Mouse (Mus musculus): ENCODE measurements around the gene Nsl1. TPM values are rescaled to one million over a fixed set of nuclear protein-coding genes. Genes with fewer than 3 reads are reported as not detected.
A peak's percentile ranks its signal among the peaks of the same experiment; 100 is the strongest.

Gene Nsl1
- polyA plus RNA-seq, 1 experiment from 2014 or later: 2.4 TPM

DNA sequence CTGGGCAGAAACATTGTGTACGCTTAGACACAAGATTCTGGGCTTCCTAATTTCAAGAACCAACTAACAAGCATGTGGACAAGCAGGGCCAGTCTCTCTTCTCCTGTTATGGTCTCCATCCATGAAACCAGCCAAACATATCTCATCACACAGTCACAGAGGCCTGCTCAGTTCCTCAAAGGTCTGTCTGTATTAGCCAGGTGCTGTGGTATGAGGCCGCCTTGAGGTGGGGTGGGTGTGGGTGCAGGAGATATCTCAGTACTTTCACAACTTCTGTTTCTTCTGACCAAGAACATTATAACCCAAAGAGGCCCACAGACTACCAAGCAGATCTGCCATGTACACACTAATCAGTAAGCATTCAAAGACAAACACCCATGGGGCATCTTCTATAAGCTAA is 17.5 kb upstream of the Nsl1 start:
- H3K4me1 ChIP-seq (ENCODE audit: control insufficient read depth, insufficient read depth, low read length): no peaks in the 10 kb centered on the region
- H3K9me3 ChIP-seq (replicated peaks; ENCODE audit: control insufficient read depth, low read length, poor library complexity, severe bottlenecking): no peaks in the 10 kb centered on the region
- H3K27ac ChIP-seq (ENCODE audit: low read length): no peak overlapping the region
- no peak overlapping the region for H3K4me2 ChIP-seq (ENCODE audit: low read length)
- H3K4me3 ChIP-seq (ENCODE audit: low read depth, low read length): no peak overlapping the region
- H3K9ac ChIP-seq (ENCODE audit: low read depth, low read length): no peak overlapping the region
- no peaks in the 10 kb centered on the region for H3K36me3 ChIP-seq (ENCODE audit: control insufficient read depth, insufficient read depth, low read length)
- ATAC-seq: no peak
- no peaks in the 10 kb centered on the region for H3K27me3 ChIP-seq (ENCODE audit: control insufficient read depth, insufficient read depth, low read depth, low read length)
- 98% methylated on average over 2 of the region's 2 CpGs for WGBS

DNA sequence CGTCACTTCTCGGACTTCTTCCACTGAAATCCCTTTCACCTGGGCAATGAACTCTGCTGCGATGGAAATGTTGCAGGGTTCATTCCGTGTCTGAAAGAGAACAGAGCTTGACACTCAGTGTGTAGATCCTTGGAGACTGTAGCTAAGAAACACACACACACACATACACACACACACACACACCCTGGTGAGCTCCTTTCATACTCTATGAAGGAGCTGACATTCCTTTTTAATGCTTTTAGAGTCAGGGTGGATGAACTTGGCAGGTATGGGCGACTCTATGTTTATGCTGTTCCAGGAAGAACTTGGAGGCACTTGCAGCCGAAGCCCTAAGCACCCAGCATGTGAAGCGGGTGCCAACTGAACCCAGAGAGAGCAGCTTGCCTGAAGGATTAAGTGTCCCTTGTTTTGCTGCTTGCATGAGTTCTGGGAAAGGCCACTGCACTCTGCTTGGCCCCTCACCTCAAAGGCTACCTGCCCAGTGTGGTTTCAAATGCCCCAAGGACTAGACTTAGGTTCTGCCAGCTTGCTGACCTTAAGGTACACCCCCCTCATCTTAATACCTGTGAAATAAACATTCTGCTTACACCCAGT is 16.5 kb upstream of the Nsl1 start:
- H3K4me3 ChIP-seq (ENCODE audit: low read depth, low read length): no peak overlapping the region
- H3K9me3 ChIP-seq (replicated peaks; ENCODE audit: control insufficient read depth, low read length, poor library complexity, severe bottlenecking): no peaks in the 10 kb centered on the region
- H3K4me2 ChIP-seq (ENCODE audit: low read length): no peak overlapping the region
- H3K9ac ChIP-seq (ENCODE audit: low read depth, low read length): no peak overlapping the region
- 65% methylated on average over 7 of the region's 7 CpGs for WGBS
- no peak for ATAC-seq
- no peaks in the 10 kb centered on the region for H3K36me3 ChIP-seq (ENCODE audit: control insufficient read depth, insufficient read depth, low read length)
- H3K27me3 ChIP-seq (ENCODE audit: control insufficient read depth, insufficient read depth, low read depth, low read length): no peaks in the 10 kb centered on the region
- H3K27ac ChIP-seq (ENCODE audit: low read length): no peak overlapping the region
- H3K4me1 ChIP-seq (ENCODE audit: control insufficient read depth, insufficient read depth, low read length): no peaks in the 10 kb centered on the region

DNA sequence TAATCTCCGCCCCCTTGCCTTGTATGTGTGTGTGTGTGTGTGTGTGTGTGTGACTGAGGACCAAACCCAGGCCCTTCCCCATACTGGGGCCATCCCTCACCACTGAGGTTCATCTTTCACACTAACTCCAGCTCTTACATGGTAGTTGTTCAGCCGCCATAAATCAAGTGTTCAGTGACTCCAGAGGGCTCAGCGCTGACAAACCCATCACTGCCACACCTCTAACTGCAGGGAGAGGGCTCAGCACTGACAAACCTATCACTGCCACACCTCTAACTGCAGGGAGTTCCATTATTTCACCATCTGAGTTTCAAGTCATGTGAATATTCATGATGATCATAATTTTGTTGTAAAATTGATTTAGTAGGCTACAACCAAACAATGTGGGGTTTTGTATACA is 9.3 kb upstream of the Nsl1 start:
- H3K36me3 ChIP-seq (ENCODE audit: control insufficient read depth, insufficient read depth, low read length): no peaks in the 10 kb centered on the region
- WGBS: 87% methylated on average over 3 of the region's 3 CpGs
- no peaks in the 10 kb centered on the region for H3K9me3 ChIP-seq (replicated peaks; ENCODE audit: control insufficient read depth, low read length, poor library complexity, severe bottlenecking)
- H3K27me3 ChIP-seq (ENCODE audit: control insufficient read depth, insufficient read depth, low read depth, low read length): no peaks in the 10 kb centered on the region
- no peak overlapping the region for H3K27ac ChIP-seq (ENCODE audit: low read length)
- no peak for ATAC-seq
- no peaks in the 10 kb centered on the region for H3K4me1 ChIP-seq (ENCODE audit: control insufficient read depth, insufficient read depth, low read length)
- H3K9ac ChIP-seq (ENCODE audit: low read depth, low read length): no peak overlapping the region
- no peak overlapping the region for H3K4me2 ChIP-seq (ENCODE audit: low read length)
- H3K4me3 ChIP-seq (ENCODE audit: low read depth, low read length): no peak overlapping the region

DNA sequence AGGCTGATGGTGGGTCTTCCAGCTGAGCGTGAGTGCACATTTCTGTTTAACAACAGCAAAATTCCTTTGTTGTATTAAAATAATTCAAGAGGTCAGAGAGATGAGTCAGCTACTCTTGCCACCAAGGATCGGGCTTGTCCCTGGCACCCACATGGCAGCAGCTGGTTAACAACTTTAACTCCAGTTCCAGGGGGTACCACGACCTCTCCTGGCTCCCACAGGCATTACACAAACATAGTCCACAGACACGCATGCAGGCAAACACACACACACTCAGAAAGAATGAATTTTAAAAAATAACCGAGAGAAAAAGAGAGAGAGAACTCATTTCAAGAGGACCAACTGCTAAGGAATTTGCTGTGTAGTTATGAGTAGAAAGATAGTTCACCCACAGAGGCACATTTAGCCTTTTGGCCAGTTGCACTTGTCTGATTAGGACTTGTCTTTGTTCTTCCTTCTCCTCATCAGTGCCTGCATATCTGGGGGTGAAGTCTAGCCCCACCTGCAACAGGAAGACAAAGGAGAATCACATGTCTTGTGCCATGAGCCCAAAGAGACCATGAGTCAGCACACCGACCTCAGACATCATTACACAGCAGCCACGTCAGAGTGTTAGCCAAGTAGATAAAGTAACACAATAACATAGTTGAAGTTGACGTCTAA is 7.8 kb upstream of the Nsl1 start:
- Histone ChIP-seq H3K4me3 (ENCODE audit: low read depth, low read length) (no peak overlapping the region), H3K27ac (ENCODE audit: low read length) (no peak overlapping the region), H3K27me3 (ENCODE audit: control insufficient read depth, insufficient read depth, low read depth, low read length) (no peaks in the 10 kb centered on the region), H3K9me3 (replicated peaks; ENCODE audit: control insufficient read depth, low read length, poor library complexity, severe bottlenecking) (no peaks in the 10 kb centered on the region), H3K9ac (ENCODE audit: low read depth, low read length) (no peak overlapping the region), H3K4me2 (ENCODE audit: low read length) (no peak overlapping the region), H3K4me1 (ENCODE audit: control insufficient read depth, insufficient read depth, low read length) (no peaks in the 10 kb centered on the region), H3K36me3 (ENCODE audit: control insufficient read depth, insufficient read depth, low read length) (no peaks in the 10 kb centered on the region)
- WGBS: 74% methylated on average over 8 of the region's 8 CpGs
- ATAC-seq: no peak

DNA sequence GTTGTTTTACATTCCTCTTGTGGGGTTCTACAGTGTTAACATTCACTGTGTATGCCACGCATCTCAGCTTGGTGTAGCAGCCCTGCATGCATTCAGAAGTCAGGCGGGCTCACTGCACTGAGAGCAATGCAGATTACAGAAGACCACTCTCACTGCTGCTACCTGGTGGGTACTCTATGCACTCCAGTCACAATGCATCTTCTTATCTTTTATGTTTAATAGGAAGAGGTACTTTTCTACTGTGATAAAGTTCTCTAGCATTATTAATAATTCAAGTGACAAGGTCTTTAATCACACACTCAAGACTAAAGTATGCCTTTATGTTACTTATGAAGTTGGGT is 7.3 kb upstream of the Nsl1 start:
- Histone ChIP-seq H3K9ac (ENCODE audit: low read depth, low read length) (no peak overlapping the region), H3K36me3 (ENCODE audit: control insufficient read depth, insufficient read depth, low read length) (no peaks in the 10 kb centered on the region), H3K27me3 (ENCODE audit: control insufficient read depth, insufficient read depth, low read depth, low read length) (no peaks in the 10 kb centered on the region), H3K4me1 (ENCODE audit: control insufficient read depth, insufficient read depth, low read length) (no peaks in the 10 kb centered on the region), H3K4me2 (ENCODE audit: low read length) (no peak overlapping the region), H3K4me3 (ENCODE audit: low read depth, low read length) (no peak overlapping the region), H3K9me3 (replicated peaks; ENCODE audit: control insufficient read depth, low read length, poor library complexity, severe bottlenecking) (no peaks in the 10 kb centered on the region), H3K27ac (ENCODE audit: low read length) (no peak overlapping the region)
- ATAC-seq: no peak
- WGBS: 54% methylated on average over 2 of the region's 2 CpGs

DNA sequence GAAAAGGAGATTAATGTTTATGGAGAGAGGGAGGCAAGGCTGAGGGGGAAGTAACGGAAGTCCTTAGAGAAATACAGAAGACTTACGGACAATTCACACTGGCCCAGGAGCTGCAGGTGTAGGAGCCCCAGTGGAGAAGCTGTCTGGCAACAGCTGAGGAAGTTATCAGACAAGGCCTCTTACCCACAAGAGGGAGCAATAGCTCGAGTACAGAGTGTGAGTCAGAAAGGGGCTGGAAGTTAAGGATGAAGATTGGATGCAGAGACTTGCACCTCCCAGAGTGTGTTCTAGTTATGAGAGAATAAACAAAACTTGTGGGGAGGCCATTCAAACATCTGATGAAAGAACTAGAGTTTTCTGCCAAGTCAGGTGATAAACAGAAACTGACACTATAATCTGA is 5.4 kb upstream of the Nsl1 start:
- H3K27me3 ChIP-seq (ENCODE audit: control insufficient read depth, insufficient read depth, low read depth, low read length): no peaks in the 10 kb centered on the region
- H3K36me3 ChIP-seq (ENCODE audit: control insufficient read depth, insufficient read depth, low read length): no peaks in the 10 kb centered on the region
- WGBS: 62% methylated on average over 3 of the region's 3 CpGs
- H3K27ac ChIP-seq (ENCODE audit: low read length): no peak overlapping the region
- no peak for ATAC-seq
- peaks cover 7% of the 10 kb centered on the region for H3K4me1 ChIP-seq (ENCODE audit: control insufficient read depth, insufficient read depth, low read length)
- no peak overlapping the region for H3K4me2 ChIP-seq (ENCODE audit: low read length)
- no peak overlapping the region for H3K9ac ChIP-seq (ENCODE audit: low read depth, low read length)
- no peak overlapping the region for H3K4me3 ChIP-seq (ENCODE audit: low read depth, low read length)
- no peaks in the 10 kb centered on the region for H3K9me3 ChIP-seq (replicated peaks; ENCODE audit: control insufficient read depth, low read length, poor library complexity, severe bottlenecking)

DNA sequence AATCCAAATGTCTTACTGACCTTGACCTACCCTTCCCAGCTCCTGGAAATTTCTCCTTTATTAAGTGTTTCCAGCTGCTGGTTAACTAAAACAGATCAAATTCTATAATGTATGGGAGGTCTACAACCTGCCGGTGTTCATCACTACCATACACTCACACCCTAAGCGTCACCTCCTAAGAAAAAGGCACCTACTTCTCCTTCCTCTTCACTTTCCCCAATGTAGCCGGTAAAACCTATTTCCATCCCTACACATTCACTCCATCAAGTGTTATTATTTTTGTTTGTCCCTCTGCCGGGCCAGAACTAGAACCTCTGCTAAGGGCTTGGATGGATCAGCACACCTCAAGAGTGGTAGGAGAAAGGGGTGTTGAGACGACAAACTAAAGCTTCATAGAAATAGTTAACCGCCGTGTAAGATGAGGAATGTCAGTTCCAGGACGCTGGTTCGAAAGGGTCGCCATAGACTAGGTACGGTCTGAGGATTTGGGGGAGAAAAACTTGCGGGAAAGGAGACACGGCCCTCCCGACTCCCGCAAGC is 501 bp upstream of the Nsl1 start:
- peaks cover 15% of the 10 kb centered on the region for H3K4me1 ChIP-seq (ENCODE audit: control insufficient read depth, insufficient read depth, low read length)
- H3K4me2 ChIP-seq (ENCODE audit: low read length): peak overlapping the region; percentile 93
- WGBS: 6% methylated on average over 15 of the region's 15 CpGs
- peak overlapping the region; percentile 81 for H3K9ac ChIP-seq (ENCODE audit: low read depth, low read length)
- H3K4me3 ChIP-seq (ENCODE audit: low read depth, low read length): peak overlapping the region; percentile 83
- no peaks in the 10 kb centered on the region for H3K9me3 ChIP-seq (replicated peaks; ENCODE audit: control insufficient read depth, low read length, poor library complexity, severe bottlenecking)
- peak overlapping the region; percentile 76 for H3K27ac ChIP-seq (ENCODE audit: low read length)
- ATAC-seq: no peak; the same call in 1 of the 2 replicates
- H3K27me3 ChIP-seq (ENCODE audit: control insufficient read depth, insufficient read depth, low read depth, low read length): no peaks in the 10 kb centered on the region
- H3K36me3 ChIP-seq (ENCODE audit: control insufficient read depth, insufficient read depth, low read length): no peaks in the 10 kb centered on the region

DNA sequence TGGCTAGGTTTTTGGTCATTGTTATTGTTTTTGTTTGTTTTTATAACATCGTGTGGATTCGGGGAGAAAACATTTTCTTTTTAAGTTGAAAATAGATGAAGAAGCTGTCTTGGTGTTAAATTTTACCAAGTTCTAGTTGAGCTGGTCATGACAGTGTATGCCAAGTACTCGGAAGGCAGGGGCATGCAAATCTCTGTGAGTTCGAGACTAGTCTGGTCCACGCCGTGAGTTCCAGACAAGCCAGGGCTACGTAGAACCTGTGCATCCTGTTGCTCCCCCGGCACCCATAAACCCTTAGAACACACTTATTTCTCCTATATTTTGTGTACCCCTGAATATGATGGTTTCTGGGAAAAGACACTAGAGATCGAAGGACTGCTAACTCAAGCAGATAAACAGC is 888 bp downstream of the Nsl1 start:
- WGBS: 59% methylated on average over 9 of the region's 9 CpGs
- no peaks in the 10 kb centered on the region for H3K27me3 ChIP-seq (ENCODE audit: control insufficient read depth, insufficient read depth, low read depth, low read length)
- peak overlapping the region; percentile 83 for H3K4me3 ChIP-seq (ENCODE audit: low read depth, low read length)
- no peak overlapping the region for H3K27ac ChIP-seq (ENCODE audit: low read length)
- H3K4me1 ChIP-seq (ENCODE audit: control insufficient read depth, insufficient read depth, low read length): peaks cover 15% of the 10 kb centered on the region
- no peak overlapping the region for H3K9ac ChIP-seq (ENCODE audit: low read depth, low read length)
- no peaks in the 10 kb centered on the region for H3K36me3 ChIP-seq (ENCODE audit: control insufficient read depth, insufficient read depth, low read length)
- H3K4me2 ChIP-seq (ENCODE audit: low read length): peak overlapping the region; percentile 93
- no peaks in the 10 kb centered on the region for H3K9me3 ChIP-seq (replicated peaks; ENCODE audit: control insufficient read depth, low read length, poor library complexity, severe bottlenecking)
- no peak for ATAC-seq

DNA sequence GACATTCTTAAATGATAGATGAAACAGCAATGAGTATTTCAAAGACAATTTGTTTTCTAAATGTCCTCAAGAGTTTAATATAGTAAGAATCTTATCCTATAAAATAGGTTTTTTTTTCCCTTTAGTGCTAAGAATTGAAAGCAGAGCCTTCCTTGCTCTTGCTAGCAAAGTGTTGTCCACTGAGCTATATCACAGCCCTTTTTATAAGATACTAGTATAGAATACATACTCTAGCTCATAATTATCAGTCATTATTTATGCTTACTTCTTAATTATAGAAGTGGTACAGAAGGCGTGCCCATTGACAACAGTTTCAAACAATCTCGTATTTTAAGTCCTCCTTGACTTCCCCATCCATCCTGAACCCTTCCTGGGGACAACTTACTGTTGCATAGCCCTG is 1.7 kb downstream of the Nsl1 start:
- 95% methylated on average over 2 of the region's 2 CpGs for WGBS
- H3K9me3 ChIP-seq (replicated peaks; ENCODE audit: control insufficient read depth, low read length, poor library complexity, severe bottlenecking): no peaks in the 10 kb centered on the region
- no peak for ATAC-seq

More for the DNA sequence above, 1.7 kb downstream of the Nsl1 start:
- H3K4me3 ChIP-seq (ENCODE audit: low read depth, low read length): no peak overlapping the region
- no peaks in the 10 kb centered on the region for H3K27me3 ChIP-seq (ENCODE audit: control insufficient read depth, insufficient read depth, low read depth, low read length)
- no peak overlapping the region for H3K27ac ChIP-seq (ENCODE audit: low read length)
- H3K4me1 ChIP-seq (ENCODE audit: control insufficient read depth, insufficient read depth, low read length): peaks cover 15% of the 10 kb centered on the region
- H3K36me3 ChIP-seq (ENCODE audit: control insufficient read depth, insufficient read depth, low read length): no peaks in the 10 kb centered on the region
- H3K9ac ChIP-seq (ENCODE audit: low read depth, low read length): no peak overlapping the region
- H3K4me2 ChIP-seq (ENCODE audit: low read length): no peak overlapping the region
